Mouse (Mus musculus) spleen, adult 2 months (tissue): ENCODE measurements at regions not wholly inside any gene's neighbourhood (a gene's known extent, or its start where the extent isn't known, plus 50 kb on each side); places are given as distances from the start of the nearest gene placed in this dataset.

Experiments
- CTCF ChIP-seq: fragments of 200-500 bp; IDR thresholded peaks from 2 replicates; pipeline ENCODE4 v1.5.1; 2011; ENCODE audit warnings: mild to moderate bottlenecking, inconsistent platforms; ENCODE audit not compliant: insufficient read depth, insufficient read length, insufficient replicate concordance; ENCODE audit errors: extremely low read depth
- POLR2A ChIP-seq: fragments of 200-500 bp; IDR thresholded peaks from 2 replicates; pipeline ENCODE4 v1.6.1; 2011; ENCODE audit warnings: low read depth, low read length, inconsistent platforms

DNA sequence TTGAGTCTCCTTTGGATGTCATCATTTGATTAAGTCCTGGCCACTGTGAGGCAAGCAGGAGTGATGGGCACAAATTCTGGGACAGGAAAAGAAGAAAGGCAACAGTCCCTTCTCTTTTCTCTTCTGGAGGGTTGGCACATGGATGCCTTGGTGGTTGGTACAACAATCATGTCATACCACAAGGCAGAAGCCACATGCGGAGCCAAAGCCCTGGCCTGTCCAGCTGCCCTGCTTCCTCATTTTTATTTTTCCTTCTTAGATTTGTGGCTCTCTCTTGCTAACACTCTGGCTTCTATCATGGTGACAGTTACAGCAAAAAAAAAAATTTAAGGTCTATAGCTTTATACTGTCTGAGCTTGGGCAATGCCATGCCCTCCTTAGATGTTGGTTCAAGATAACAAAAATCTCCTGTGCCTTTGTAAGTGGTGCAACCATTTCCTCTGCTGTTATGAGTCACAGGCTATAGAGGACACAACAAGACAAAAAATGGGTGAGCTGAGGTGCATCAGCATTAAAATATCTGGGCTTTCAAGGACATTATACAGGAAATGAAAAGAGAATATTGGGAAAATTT lies 158.2 kb downstream of the Evx1 start:
- no peak for TF ChIP-seq POLR2A
- TF ChIP-seq CTCF: no peak
